Mouse (Mus musculus) stomach, postnatal 0 days (tissue): ENCODE results near the gene Pten.

ENCODE experiments used
- CTCF ChIP-seq: IDR thresholded peaks from 2 replicates; pipeline ENCODE4 v1.5.1; 2016; ENCODE audit warnings: antibody characterized with exemption, low read depth, mild to moderate bottlenecking, moderate library complexity
- EP300 ChIP-seq: optimal IDR thresholded peaks from 2 replicates; pipeline ENCODE3; 2016; ENCODE audit warnings: antibody characterized with exemption

DNA sequence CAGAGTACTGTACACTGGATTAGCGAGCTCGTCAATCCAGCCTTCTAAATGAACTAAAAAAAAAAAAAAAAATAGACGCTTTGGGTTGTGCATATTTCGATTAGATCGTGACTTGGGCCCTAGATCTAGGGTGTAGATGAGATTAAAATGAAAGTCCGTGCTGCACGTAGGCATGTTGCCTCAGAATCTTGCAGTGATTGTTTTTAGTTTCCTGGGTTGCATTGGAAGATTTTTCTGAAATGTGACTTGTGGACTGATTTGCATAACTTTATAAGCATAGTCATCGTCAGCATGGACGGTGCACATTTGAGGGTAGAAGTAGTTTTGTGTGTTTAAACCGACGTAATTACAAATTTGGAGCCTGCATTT lies 1.5 kb downstream of the Pten start:
- TF ChIP-seq CTCF (no peak), EP300 (no peak)
